Mouse (Mus musculus) embryonic fibroblast, embryonic 13.5 days (primary cell): ENCODE measurements around the gene Stt3a. TPM values are rescaled to one million over a fixed set of nuclear protein-coding genes. Genes with fewer than 3 reads are reported as not detected.

Experiments
- H3K27ac ChIP-seq: 2 replicates; pipeline ENCODE4 v1.5.1; 2012; ENCODE audit warnings: low read length, control low read depth, inconsistent platforms; ENCODE audit not compliant: insufficient read depth
- H3K4me1 ChIP-seq: 2 replicates; pipeline ENCODE4 v1.6.1; 2011; ENCODE audit warnings: low read length; ENCODE audit not compliant: control insufficient read depth, insufficient read depth
- H3K4me3 ChIP-seq: 2 replicates; pipeline ENCODE4 v1.5.1; 2011; ENCODE audit warnings: mild to moderate bottlenecking, control low read depth, low read length; ENCODE audit not compliant: insufficient read depth
- CTCF ChIP-seq: IDR thresholded peaks from 2 replicates; pipeline ENCODE4 v1.5.1; 2011; ENCODE audit warnings: mild to moderate bottlenecking, control low read depth, low read length, moderate library complexity, borderline replicate concordance; ENCODE audit not compliant: insufficient read depth
- POLR2A ChIP-seq: IDR thresholded peaks from 2 replicates; pipeline ENCODE4 v1.6.1; 2011; ENCODE audit warnings: low read depth, mild to moderate bottlenecking, control low read depth, low read length, moderate library complexity
- polyA plus RNA-seq: library from polyadenylated mRNA; stranded (reverse); fragments of >200 nt; gene quantifications from 2 replicates; pipeline ENCODE4 v1.2.4, GENCODE M21; 2011; ENCODE audit warnings: low read depth; ENCODE audit not compliant: missing spikeins, insufficient read length

Stt3a gene
- polyA plus RNA-seq, 1 experiment, result 681 TPM

GRCm38 (mm10) chr9:36796224-36796623, 28.7 kb upstream of the Stt3a start:
- Histone ChIP-seq H3K4me1 (peaks cover 7% of the 10 kb centered on the region), H3K27ac (no peak overlapping the region), H3K4me3 (peak overlapping the region; percentile 94)
- no peak for TF ChIP-seq CTCF

GRCm38 (mm10) chr9:36795556-36795955, 28.1 kb upstream of the Stt3a start:
- TF ChIP-seq CTCF (no peak), POLR2A (no peak)
- Histone ChIP-seq H3K4me3 (peak overlapping the region; percentile 94), H3K4me1 (peaks cover 7% of the 10 kb centered on the region), H3K27ac (no peak overlapping the region)

DNA sequence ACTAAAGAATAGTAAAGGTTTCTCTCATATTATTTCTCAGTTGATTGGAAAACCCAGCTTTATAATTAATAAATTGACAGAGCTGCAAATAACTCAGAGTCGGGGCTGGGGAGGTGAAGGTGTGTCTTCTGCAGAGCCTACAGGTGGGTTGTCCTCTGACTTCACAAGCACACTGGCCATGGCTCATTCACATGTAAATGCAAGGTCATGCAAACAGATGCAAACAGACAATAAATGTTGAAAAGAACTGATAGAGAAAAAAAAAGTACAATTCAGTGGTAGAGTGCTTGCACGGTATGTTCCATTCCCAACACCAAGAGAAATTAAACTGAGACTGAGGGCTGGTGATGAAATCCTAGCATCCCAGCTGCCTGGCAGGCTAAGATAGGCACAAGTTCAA, 27.0 kb upstream of the Stt3a start:
- TF ChIP-seq POLR2A (no peak), CTCF (no peak)
- H3K4me1 ChIP-seq, result peaks cover 7% of the 10 kb centered on the region

DNA sequence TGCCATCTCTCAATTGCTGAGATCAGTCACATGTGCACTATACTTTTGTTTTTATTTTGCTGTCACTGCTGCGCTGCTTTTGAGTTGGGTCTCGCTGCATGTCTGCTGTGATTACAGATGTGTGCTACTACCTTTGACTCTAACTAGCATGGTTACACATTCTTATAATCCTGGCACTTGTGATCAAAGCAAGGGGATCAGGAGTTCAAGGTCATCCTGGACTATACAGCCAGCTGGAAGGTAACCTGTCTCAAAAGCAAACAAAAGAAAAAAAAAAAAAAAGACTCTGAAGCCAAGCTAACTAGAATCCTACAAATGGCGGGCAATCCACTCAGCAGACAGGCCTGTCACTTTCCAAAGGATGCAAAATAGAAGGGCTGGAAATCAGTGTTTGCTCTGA, 24.7 kb upstream of the Stt3a start:
- Histone ChIP-seq H3K4me3 (no peak overlapping the region), H3K4me1 (peaks cover 7% of the 10 kb centered on the region), H3K27ac (no peak overlapping the region)
- TF ChIP-seq CTCF (no peak), POLR2A (no peak)

More for the DNA sequence above, 27.0 kb upstream of the Stt3a start:
- Histone ChIP-seq H3K4me3 (no peak overlapping the region), H3K27ac (no peak overlapping the region)

DNA sequence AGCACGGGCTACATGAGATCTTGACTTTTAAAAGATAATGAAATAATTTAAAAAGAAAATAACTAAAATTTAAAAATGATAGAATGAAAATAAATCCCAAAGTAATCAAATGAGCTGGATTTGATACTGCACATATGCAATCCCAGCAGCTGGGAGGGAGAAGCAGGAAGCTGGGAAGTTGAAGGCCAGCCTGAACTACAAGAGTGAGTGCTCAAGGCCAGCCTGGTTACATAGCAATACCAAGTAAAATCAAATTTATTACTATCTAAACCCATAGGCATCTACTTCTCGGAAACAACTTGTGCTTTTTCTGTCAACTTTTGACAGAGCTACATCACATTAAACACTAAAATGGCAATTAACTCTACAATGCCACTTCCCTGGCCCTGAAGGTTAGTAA, 16.4 kb upstream of the Stt3a start:
- TF ChIP-seq POLR2A (no peak), CTCF (no peak)
- H3K4me1 ChIP-seq, result no peaks in the 10 kb centered on the region
- H3K27ac ChIP-seq, result no peak overlapping the region
- H3K4me3 ChIP-seq, result no peak overlapping the region

DNA sequence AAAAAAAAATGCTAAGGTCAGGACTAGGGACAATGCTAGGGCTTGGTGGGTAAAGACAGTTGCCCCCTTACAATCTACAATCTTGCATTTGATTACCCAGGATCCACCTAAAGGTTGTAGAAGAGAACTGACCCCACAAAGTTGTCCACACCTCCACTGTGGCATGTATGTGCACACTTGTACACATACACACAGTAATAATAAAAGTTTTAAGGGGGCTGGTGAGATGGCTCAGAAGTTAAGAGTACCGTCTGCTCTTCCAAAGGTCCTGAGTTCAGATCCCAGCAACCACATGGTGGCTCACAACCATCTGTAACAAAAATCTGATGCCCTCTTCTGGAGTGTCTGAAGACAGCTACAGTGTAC, 1.6 kb upstream of the Stt3a start:
- TF ChIP-seq POLR2A, result no peak
- no peak for TF ChIP-seq CTCF
- Histone ChIP-seq H3K4me1 (peaks cover 2% of the 10 kb centered on the region; the same call in 1 of the 2 replicates), H3K27ac (no peak overlapping the region), H3K4me3 (no peak overlapping the region; the same call in 1 of the 2 replicates)

DNA sequence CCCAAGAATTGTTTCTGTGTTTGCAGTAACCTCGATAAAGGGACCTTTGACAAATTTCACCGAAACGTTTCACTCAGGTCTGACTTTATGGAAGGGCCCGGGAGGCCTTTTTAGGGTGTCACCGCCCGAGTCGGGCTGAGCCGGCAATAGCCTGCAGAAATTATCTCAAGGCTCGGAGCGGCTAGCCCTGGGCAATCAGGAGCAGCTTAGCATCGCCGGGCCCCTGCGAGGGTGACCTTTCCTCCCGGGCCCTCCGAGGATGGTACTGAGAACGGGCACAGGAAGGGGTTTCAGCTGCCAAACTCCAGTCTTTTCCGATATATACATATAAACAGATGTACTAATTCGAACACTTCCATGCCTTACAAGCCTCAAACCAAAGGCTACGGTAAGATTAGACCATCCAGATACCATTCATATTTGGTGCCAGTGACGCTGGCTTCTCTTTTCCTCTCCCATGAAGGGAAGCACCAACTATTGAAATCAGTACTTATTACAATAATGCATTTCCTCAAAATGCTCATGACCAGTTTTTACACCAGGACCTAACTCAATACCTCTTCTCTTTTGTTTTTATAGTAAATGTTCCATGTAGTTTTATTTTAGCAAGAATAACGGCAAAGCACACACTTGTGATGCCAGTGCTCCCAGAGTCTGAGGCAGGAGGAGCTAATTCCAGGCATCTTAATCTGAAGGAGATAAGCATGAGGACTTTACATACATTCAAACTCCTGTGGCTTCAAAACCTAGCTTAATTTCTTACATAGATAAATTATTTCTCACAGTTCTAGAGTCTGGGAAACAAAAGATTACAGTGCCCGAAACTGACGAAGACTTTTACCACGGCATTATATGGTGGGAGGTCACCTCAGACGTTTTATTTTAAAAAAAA, 923 bp upstream of the Stt3a start:
- Histone ChIP-seq H3K4me1 (peaks cover 2% of the 10 kb centered on the region; the same call in 1 of the 2 replicates), H3K4me3 (peak overlapping the region; percentile 76), H3K27ac (peak overlapping the region; percentile 76)
- TF ChIP-seq CTCF, result no peak
- TF ChIP-seq POLR2A, result 0 out of 2 replicates have a peak, but pooled peaks have one; percentile 42

- H3K27ac ChIP-seq, result no peak overlapping the region
- peaks cover 2% of the 10 kb centered on the region; the same call in 1 of the 2 replicates for H3K4me1 ChIP-seq
- TF ChIP-seq CTCF (no peak), POLR2A (no peak)
- no peak overlapping the region for H3K4me3 ChIP-seq
These were observed 3.1 kb downstream of the Stt3a start for GRCm38 (mm10) chr9:36764378-36764777.

- peak within 1 kb of the TSS; percentile 51 for H3K4me3 ChIP-seq
- H3K27ac ChIP-seq, result peak within 1 kb of the TSS; percentile 35
- TF ChIP-seq CTCF (no peak), POLR2A (no peak)
- no peaks in the 10 kb centered on the region for H3K4me1 ChIP-seq
These were observed 40.3 kb downstream of the Stt3a start, which contains the start of gene Chek1 for GRCm38 (mm10) chr9:36727034-36727755. Gene Chek1 (minus strand): TSS chr9:36727065.
